Mouse (Mus musculus): Measurements from ENCODE around the gene Gm6526. TPM values are rescaled to one million over a fixed set of nuclear protein-coding genes. Genes with fewer than 3 reads are reported as not detected.

Gene Gm6526
- polyA plus RNA-seq, 1 experiment from 2014 or later: not detected

Other genes with a start within 250 kb of the Gm6526 start
- 0.14 TPM in 1 of 2 replicates, not detected in the other for gene Gm5799, start 204.3 kb upstream of the Gm6526 start, polyA plus RNA-seq (2014; fragmentation: Nextera tagmentation; extraction: Ambion mirVana)
- not detected in 2 replicates for gene Gm17654, start 168.7 kb upstream of the Gm6526 start, polyA plus RNA-seq (2014; fragmentation: Nextera tagmentation; extraction: Ambion mirVana)
- not detected in 2 replicates for gene Gm10375, start 139.9 kb upstream of the Gm6526 start, polyA plus RNA-seq (2014; fragmentation: Nextera tagmentation; extraction: Ambion mirVana)
- gene Gm8165, start 70.7 kb upstream of the Gm6526 start, polyA plus RNA-seq (2014; fragmentation: Nextera tagmentation; extraction: Ambion mirVana): not detected in 2 replicates
- gene Gm7324, start 50.0 kb upstream of the Gm6526 start, polyA plus RNA-seq (2014; fragmentation: Nextera tagmentation; extraction: Ambion mirVana): 1.7 TPM in 2 replicates
- gene Gm16506, start 20.4 kb upstream of the Gm6526 start, polyA plus RNA-seq (2014; fragmentation: Nextera tagmentation; extraction: Ambion mirVana): not detected in 2 replicates
- gene Gm8180, start 36.9 kb downstream of the Gm6526 start, polyA plus RNA-seq (2014; fragmentation: Nextera tagmentation; extraction: Ambion mirVana): not detected in 2 replicates
- not detected in 2 replicates for gene Ear1, start 127.7 kb downstream of the Gm6526 start, polyA plus RNA-seq (2014; fragmentation: Nextera tagmentation; extraction: Ambion mirVana)
- gene Ear10, start 175.7 kb downstream of the Gm6526 start, polyA plus RNA-seq (2014; fragmentation: Nextera tagmentation; extraction: Ambion mirVana): not detected in 2 replicates
- gene Gm8113, start 177.5 kb downstream of the Gm6526 start, polyA plus RNA-seq (2014; fragmentation: Nextera tagmentation; extraction: Ambion mirVana): 5.2 and 5.7 TPM in 2 replicates
- gene Ang5, start 209.2 kb downstream of the Gm6526 start, polyA plus RNA-seq (2014; fragmentation: Nextera tagmentation; extraction: Ambion mirVana): not detected in 2 replicates